Mouse (Mus musculus): ENCODE measurements around the gene Tnfsf12.

Gene Tnfsf12

DNA sequence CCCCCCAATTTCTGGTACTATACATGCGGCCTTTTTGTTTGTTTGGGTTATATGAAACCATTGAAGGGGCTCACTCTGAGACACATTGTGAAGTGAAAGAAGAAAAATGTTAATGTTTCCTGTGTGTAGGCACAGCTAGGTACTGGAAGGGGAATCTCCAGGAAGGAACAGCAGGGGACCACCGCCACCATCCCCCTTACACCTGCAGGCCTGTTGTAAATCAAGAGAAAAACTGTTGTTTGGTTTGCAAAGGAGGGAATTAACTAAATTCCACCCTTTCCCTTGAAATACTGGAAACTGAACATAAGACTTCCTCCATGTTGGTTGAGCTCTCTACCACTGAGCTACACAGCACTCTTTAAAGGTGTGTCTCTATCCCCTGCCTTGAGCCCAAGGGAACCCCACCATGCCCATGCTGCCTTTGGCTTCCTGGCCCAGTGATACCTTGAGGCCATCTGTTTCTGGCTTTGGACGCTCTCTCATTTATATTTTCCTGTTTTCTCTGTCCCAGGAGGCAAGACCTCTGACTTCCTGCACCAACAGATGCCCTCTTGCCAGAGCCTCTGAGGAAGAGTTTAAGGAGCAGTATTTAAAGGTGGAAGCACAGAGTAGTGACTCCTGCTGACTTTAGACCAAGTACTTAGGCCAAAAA is 13.1 kb upstream of the Tnfsf12 start:
- in situ Hi-C loops (cut with MboI; ENCODE audit: low pct_unique_long_range_greater_than_20kb in 1 of 2, low sequenced_read_pairs in 2 of 2, unreplicated experiment in 1 of 2), result loop anchor here in 1 of 2 experiments (25.0 kb wide), 1 partner anchor 296 kb away; the partner anchor contains the start of gene Kdm6b

GRCm38 (mm10) chr11:69707873-69708381 is 12.3 kb upstream of the Tnfsf12 start:
- in situ Hi-C loops (cut with MboI; ENCODE audit: low pct_unique_long_range_greater_than_20kb in 1 of 2, low sequenced_read_pairs in 2 of 2, unreplicated experiment in 1 of 2), result loop anchor here in 1 of 2 experiments (25.0 kb wide), 1 partner anchor 296 kb away; the partner anchor contains the start of gene Kdm6b

- in situ Hi-C loops (cut with MboI; ENCODE audit: low pct_unique_long_range_greater_than_20kb in 1 of 2, low sequenced_read_pairs in 2 of 2, unreplicated experiment in 1 of 2), result loop anchor here in 1 of 2 experiments (25.0 kb wide), 1 partner anchor 295 kb away; the partner anchor contains the start of gene Kdm6b
Observed at GRCm38 (mm10) chr11:69707480-69707847, 11.8 kb upstream of the Tnfsf12 start.

GRCm38 (mm10) chr11:69706775-69707479 is 11.3 kb upstream of the Tnfsf12 start:
- in situ Hi-C loops (cut with MboI; ENCODE audit: low pct_unique_long_range_greater_than_20kb in 1 of 2, low sequenced_read_pairs in 2 of 2, unreplicated experiment in 1 of 2), result loop anchor here in 1 of 2 experiments (25.0 kb wide), 1 partner anchor 295 kb away; the partner anchor contains the start of gene Kdm6b

DNA sequence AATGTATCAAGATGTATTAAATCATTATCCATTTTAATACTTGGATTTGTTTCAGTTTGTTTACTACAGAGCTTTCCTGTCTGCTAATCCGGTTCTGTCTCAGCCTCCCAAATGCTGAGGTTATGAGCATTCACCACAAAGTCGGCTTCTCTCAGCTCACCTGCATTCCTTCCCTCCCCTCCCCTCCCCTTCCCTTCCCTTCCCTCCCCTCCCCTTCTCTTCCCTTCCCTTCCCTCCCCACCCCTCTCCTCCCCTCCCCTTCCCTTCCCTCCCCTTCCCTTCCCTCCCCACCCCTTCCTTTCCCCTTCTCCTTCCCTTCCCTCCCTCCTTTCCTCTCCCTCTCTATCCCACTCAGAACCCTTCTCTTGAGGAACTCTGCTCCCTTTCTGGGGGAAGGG is 9.0 kb upstream of the Tnfsf12 start:
- in situ Hi-C loops (cut with MboI; ENCODE audit: low pct_unique_long_range_greater_than_20kb in 1 of 2, low sequenced_read_pairs in 2 of 2, unreplicated experiment in 1 of 2), result loop anchor here in 1 of 2 experiments (25.0 kb wide), 1 partner anchor 292 kb away; the partner anchor contains the start of gene Kdm6b

GRCm38 (mm10) chr11:69703814-69704612 is 8.4 kb upstream of the Tnfsf12 start:
- in situ Hi-C loops (cut with MboI; ENCODE audit: low pct_unique_long_range_greater_than_20kb in 1 of 2, low sequenced_read_pairs in 2 of 2, unreplicated experiment in 1 of 2), result loop anchor here in 1 of 2 experiments (25.0 kb wide), 1 partner anchor 292 kb away; the partner anchor contains the start of gene Kdm6b

GRCm38 (mm10) chr11:69703381-69703780 is 7.7 kb upstream of the Tnfsf12 start:
- in situ Hi-C loops (cut with MboI; ENCODE audit: low pct_unique_long_range_greater_than_20kb in 1 of 2, low sequenced_read_pairs in 2 of 2, unreplicated experiment in 1 of 2), result loop anchor here in 1 of 2 experiments (25.0 kb wide), 1 partner anchor 291 kb away; the partner anchor contains the start of gene Kdm6b

- in situ Hi-C loops (cut with MboI; ENCODE audit: low pct_unique_long_range_greater_than_20kb in 1 of 2, low sequenced_read_pairs in 2 of 2, unreplicated experiment in 1 of 2), result loop anchor here in 1 of 2 experiments (25.0 kb wide), 1 partner anchor 291 kb away; the partner anchor contains the start of gene Kdm6b
Observed at GRCm38 (mm10) chr11:69702886-69703285, 7.2 kb upstream of the Tnfsf12 start.

GRCm38 (mm10) chr11:69699595-69699994 is 3.9 kb upstream of the Tnfsf12 start:
- in situ Hi-C loops (cut with MboI; ENCODE audit: low pct_unique_long_range_greater_than_20kb in 1 of 2, low sequenced_read_pairs in 2 of 2, unreplicated experiment in 1 of 2), result no loop called here

DNA sequence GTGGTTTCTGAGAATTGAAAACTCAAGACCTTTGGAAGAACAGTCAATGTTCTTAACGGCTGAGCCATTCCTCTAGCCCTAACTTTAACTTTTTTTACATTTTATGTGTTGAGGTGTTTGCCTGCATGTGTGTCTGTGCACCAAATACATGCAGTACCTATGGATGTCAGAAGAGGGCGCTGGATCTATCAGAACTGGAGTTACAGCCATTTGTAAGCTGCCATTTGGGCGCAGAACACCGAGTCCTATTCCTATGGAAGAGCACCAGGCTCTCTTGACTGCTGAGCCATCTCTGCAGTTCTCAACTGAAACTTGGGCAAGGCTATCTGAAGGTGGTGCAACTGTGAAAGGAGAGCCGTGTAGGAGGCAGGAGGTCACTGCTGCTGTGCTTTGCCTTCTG is 2.9 kb upstream of the Tnfsf12 start:
- in situ Hi-C loops (cut with MboI; ENCODE audit: low pct_unique_long_range_greater_than_20kb in 1 of 2, low sequenced_read_pairs in 2 of 2, unreplicated experiment in 1 of 2), result no loop called here

DNA sequence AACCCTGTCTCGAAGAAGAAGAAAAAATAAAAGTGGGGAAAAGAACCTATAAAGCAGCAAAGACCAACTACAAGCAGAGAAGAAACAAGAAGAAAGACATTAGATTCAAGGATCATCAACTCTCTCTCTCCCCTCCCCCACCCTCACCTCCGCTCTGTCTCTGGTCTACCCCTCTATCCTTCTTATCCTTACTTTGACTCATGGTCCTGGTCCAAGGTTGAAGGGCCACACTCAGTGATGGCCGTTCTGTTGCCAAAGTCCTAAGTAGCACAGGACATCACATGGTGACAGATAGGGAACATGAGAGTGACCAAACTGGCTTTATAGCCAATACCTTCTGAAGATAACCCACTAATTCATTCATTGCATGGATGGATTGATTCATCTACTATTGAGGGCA is 1.7 kb upstream of the Tnfsf12 start:
- in situ Hi-C loops (cut with MboI; ENCODE audit: low pct_unique_long_range_greater_than_20kb in 1 of 2, low sequenced_read_pairs in 2 of 2, unreplicated experiment in 1 of 2), result no loop called here

DNA sequence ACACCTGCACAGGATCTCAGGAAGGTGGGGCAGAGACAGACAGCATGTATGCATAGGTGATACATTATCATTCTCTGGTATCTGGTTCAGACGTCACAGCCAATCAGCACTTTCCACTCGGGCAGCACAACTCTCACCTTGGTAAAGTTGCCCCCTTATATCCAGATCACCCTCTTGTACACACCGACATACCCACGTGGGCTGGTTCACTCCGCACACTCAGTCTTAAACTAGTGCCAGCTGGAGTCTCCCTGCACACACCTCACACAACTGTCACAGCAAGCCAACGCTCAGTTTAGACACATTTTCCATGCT is 646 bp downstream of the Tnfsf12 start:
- in situ Hi-C loops (cut with MboI; ENCODE audit: low pct_unique_long_range_greater_than_20kb in 1 of 2, low sequenced_read_pairs in 2 of 2, unreplicated experiment in 1 of 2), result no loop called here

DNA sequence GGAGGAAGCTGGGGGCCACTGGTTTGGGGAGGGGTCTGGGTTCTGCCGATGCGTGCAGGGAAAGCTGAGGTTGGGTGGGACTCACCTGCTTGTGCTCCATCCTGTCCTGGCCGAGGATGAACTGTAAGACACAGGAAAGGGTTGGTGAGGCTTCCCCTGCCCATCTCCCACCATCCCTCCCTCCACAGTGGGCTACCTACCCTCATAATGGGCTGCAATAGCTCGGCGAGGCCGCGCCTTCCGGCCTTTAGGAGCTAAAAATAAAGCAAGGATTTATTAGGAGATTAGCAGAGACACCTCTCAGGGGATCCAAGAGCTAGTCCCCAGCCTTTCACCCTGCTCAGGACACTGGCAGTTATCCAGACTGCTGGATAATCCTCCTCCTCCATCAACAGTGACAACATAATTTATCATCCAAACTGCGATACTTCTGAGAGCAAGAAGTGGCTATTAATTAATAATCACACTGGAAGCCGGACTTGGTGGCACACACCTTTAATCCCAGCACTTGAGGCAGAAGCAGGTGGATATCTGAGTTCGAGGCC is 2.2 kb downstream of the Tnfsf12 start:
- in situ Hi-C loops (cut with MboI; ENCODE audit: low pct_unique_long_range_greater_than_20kb in 1 of 2, low sequenced_read_pairs in 2 of 2, unreplicated experiment in 1 of 2), result no loop called here

DNA sequence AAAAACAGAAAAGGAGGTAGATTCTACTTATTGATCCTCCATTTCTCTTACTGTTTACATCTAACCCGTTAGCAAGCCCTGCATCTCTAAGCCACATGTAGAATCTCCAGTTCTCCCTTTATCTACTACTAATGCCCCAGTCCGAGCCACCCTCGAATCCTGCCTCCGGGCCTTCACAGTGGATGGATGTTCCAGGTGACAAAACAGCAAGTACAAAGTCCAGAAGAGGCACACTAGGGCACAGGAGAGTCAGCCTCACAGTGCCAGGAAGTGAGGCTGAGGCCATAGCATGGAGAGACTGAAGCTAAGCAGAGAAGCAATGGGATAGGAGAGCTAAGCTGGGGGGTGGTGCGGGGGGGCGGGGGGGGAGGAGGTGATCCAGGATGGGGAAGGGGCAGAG is 2.8 kb downstream of the Tnfsf12 start:
- in situ Hi-C loops (cut with MboI; ENCODE audit: low pct_unique_long_range_greater_than_20kb in 1 of 2, low sequenced_read_pairs in 2 of 2, unreplicated experiment in 1 of 2), result no loop called here

GRCm38 (mm10) chr11:69692196-69692811 is 3.3 kb downstream of the Tnfsf12 start:
- in situ Hi-C loops (cut with MboI; ENCODE audit: low pct_unique_long_range_greater_than_20kb in 1 of 2, low sequenced_read_pairs in 2 of 2, unreplicated experiment in 1 of 2), result no loop called here

GRCm38 (mm10) chr11:69689891-69690290 is 5.8 kb downstream of the Tnfsf12 start:
- in situ Hi-C loops (cut with MboI; ENCODE audit: low pct_unique_long_range_greater_than_20kb in 1 of 2, low sequenced_read_pairs in 2 of 2, unreplicated experiment in 1 of 2), result no loop called here

DNA sequence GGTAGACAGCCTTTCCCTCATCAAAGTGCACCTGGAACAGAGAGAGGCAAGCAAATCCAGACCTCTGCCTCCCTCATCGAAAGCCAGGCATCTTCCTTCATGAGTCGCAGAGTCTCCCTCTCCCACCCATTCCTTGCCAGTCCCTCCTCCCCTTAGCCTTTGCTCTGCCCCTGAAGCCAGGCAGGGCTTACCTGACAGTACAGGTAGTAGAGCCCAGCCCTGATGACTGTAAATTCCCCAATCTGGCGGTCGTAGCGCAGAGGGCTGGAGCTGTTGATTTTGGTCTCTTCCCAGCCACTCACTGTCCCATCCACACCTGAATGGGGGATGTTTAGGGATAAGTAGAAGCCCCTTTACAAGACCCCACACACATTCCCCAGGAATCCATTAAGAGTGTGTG is 8.6 kb downstream of the Tnfsf12 start:
- in situ Hi-C loops (cut with MboI; ENCODE audit: low pct_unique_long_range_greater_than_20kb in 1 of 2, low sequenced_read_pairs in 2 of 2, unreplicated experiment in 1 of 2), result no loop called here

DNA sequence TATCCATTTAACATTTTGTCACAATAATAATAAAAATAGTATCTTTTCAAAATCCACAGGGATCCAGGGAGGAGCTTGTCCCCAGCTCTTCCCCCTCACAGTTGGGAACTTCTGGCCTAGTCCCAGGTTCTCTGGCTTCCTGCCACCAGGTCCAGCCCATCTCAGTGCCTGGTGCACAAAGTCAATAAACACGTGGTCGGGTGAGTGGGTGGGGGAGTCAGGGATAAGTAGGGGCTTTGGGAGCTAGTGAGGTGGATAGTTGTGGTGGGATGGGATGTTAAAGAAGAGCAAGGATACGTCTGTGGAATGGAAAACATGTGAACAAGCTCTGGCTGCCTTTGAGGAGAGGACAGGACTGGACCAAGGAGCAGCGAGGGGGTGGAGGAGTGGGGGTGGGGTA is 9.3 kb downstream of the Tnfsf12 start:
- in situ Hi-C loops (cut with MboI; ENCODE audit: low pct_unique_long_range_greater_than_20kb in 1 of 2, low sequenced_read_pairs in 2 of 2, unreplicated experiment in 1 of 2), result no loop called here

All from mouse embryonic stem cell (cell line).